Mouse (Mus musculus): ENCODE data around the gene Adamts17. TPM values are rescaled to one million over a fixed set of nuclear protein-coding genes. Genes with fewer than 3 reads are reported as not detected.
A peak's percentile ranks its signal among the peaks of the same experiment; 100 is the strongest.

The Adamts17 gene
- total and polyA plus RNA-seq, 3 experiments, result 0.47 to 1.5 (median 0.51) TPM

GRCm38 (mm10) chr7:66949006-66949405 is 109.5 kb downstream of the Adamts17 start:
- 97% methylated on average over 3 of the region's 3 CpGs for WGBS
- Histone ChIP-seq H3K4me1 (ENCODE audit: control insufficient read depth, insufficient read depth, low read length) (no peaks in the 10 kb centered on the region), H3K79me2 (replicated peaks; ENCODE audit: control insufficient read depth, insufficient read depth, low read length) (no peaks in the 10 kb centered on the region), H3K4me3 (no peak overlapping the region), H3K27me3 (ENCODE audit: control insufficient read depth, insufficient read depth, low read length) (no peaks in the 10 kb centered on the region), H3K9ac (ENCODE audit: low read depth, low read length) (no peak overlapping the region), H3K36me3 (ENCODE audit: control insufficient read depth, insufficient read depth, low read length) (no peaks in the 10 kb centered on the region), H3K27ac (no peak overlapping the region)
- DNase-seq, result no peak
- TF ChIP-seq POLR2A (IDR thresholded peaks at IDR 0.05; ENCODE audit: insufficient read depth, low read depth, low read length) (no peak), CTCF (IDR thresholded peaks at IDR 0.05) (no peak), EP300 (IDR thresholded peaks at IDR 0.05; ENCODE audit: insufficient read depth, low read depth, low read length) (no peak)
- intact Hi-C loops (cut with DNase I), result no loop called here

- DNase-seq, result no peak
- H3K4me3 ChIP-seq, result no peak overlapping the region
- TF ChIP-seq CTCF (IDR thresholded peaks at IDR 0.05), result no peak
- no peak for TF ChIP-seq POLR2A (IDR thresholded peaks at IDR 0.05; ENCODE audit: insufficient read depth, low read depth, low read length)
- H3K27me3 ChIP-seq (ENCODE audit: control insufficient read depth, insufficient read depth, low read length), result no peaks in the 10 kb centered on the region
- H3K27ac ChIP-seq, result no peak overlapping the region
- intact Hi-C loops (cut with DNase I), result no loop called here
- peaks cover 10% of the 10 kb centered on the region for H3K4me1 ChIP-seq (ENCODE audit: control insufficient read depth, insufficient read depth, low read length)
- WGBS, result 98% methylated on average over 3 of the region's 3 CpGs
- no peak overlapping the region for H3K9ac ChIP-seq (ENCODE audit: low read depth, low read length)
- no peaks in the 10 kb centered on the region for H3K79me2 ChIP-seq (replicated peaks; ENCODE audit: control insufficient read depth, insufficient read depth, low read length)
- no peaks in the 10 kb centered on the region for H3K36me3 ChIP-seq (ENCODE audit: control insufficient read depth, insufficient read depth, low read length)
Measured at GRCm38 (mm10) chr7:66952921-66953320, 113.4 kb downstream of the Adamts17 start.

- Histone ChIP-seq H3K4me3 (no peak overlapping the region), H3K79me2 (replicated peaks; ENCODE audit: control insufficient read depth, insufficient read depth, low read length) (no peaks in the 10 kb centered on the region), H3K9ac (ENCODE audit: low read depth, low read length) (no peak overlapping the region), H3K27ac (no peak overlapping the region), H3K36me3 (ENCODE audit: control insufficient read depth, insufficient read depth, low read length) (no peaks in the 10 kb centered on the region), H3K4me1 (ENCODE audit: control insufficient read depth, insufficient read depth, low read length) (peaks cover 10% of the 10 kb centered on the region), H3K27me3 (ENCODE audit: control insufficient read depth, insufficient read depth, low read length) (no peaks in the 10 kb centered on the region)
- intact Hi-C loops (cut with DNase I), result no loop called here
- WGBS, result 69% methylated on average over 8 of the region's 8 CpGs
- DNase-seq, result no peak
- TF ChIP-seq POLR2A (IDR thresholded peaks at IDR 0.05; ENCODE audit: insufficient read depth, low read depth, low read length) (no peak), CTCF (IDR thresholded peaks at IDR 0.05) (no peak), EP300 (IDR thresholded peaks at IDR 0.05; ENCODE audit: insufficient read depth, low read depth, low read length) (no peak)
Measured at GRCm38 (mm10) chr7:66954073-66954472, 114.5 kb downstream of the Adamts17 start.

GRCm38 (mm10) chr7:66954723-66955122 is 115.2 kb downstream of the Adamts17 start:
- intact Hi-C loops (cut with DNase I), result loop anchor here (5.0 kb wide), 1 partner anchor 88 kb away; no protein-coding TSS in a partner anchor

GRCm38 (mm10) chr7:66955455-66955919 is 116.0 kb downstream of the Adamts17 start:
- 23% methylated on average over 8 of the region's 8 CpGs for WGBS
- Histone ChIP-seq H3K36me3 (ENCODE audit: control insufficient read depth, insufficient read depth, low read length) (no peaks in the 10 kb centered on the region), H3K27me3 (ENCODE audit: control insufficient read depth, insufficient read depth, low read length) (no peaks in the 10 kb centered on the region), H3K4me3 (no peak overlapping the region), H3K27ac (peak overlapping the region; percentile 62), H3K79me2 (replicated peaks; ENCODE audit: control insufficient read depth, insufficient read depth, low read length) (no peaks in the 10 kb centered on the region), H3K9ac (ENCODE audit: low read depth, low read length) (no peak overlapping the region), H3K4me1 (ENCODE audit: control insufficient read depth, insufficient read depth, low read length) (peaks cover 11% of the 10 kb centered on the region)
- TF ChIP-seq POLR2A (IDR thresholded peaks at IDR 0.05; ENCODE audit: insufficient read depth, low read depth, low read length) (no peak), EP300 (IDR thresholded peaks at IDR 0.05; ENCODE audit: insufficient read depth, low read depth, low read length) (no peak), CTCF (IDR thresholded peaks at IDR 0.05) (peak; percentile 35)
- intact Hi-C loops (cut with DNase I), result loop anchor here (5.0 kb wide), 1 partner anchor 87 kb away; no protein-coding TSS in a partner anchor
- peak; percentile 50 to 67 for DNase-seq

More at GRCm38 (mm10) chr7:66954723-66955122, 115.2 kb downstream of the Adamts17 start:
- no peak for DNase-seq
- Histone ChIP-seq H3K4me3 (no peak overlapping the region), H3K9ac (ENCODE audit: low read depth, low read length) (no peak overlapping the region), H3K4me1 (ENCODE audit: control insufficient read depth, insufficient read depth, low read length) (peaks cover 10% of the 10 kb centered on the region), H3K36me3 (ENCODE audit: control insufficient read depth, insufficient read depth, low read length) (no peaks in the 10 kb centered on the region), H3K79me2 (replicated peaks; ENCODE audit: control insufficient read depth, insufficient read depth, low read length) (no peaks in the 10 kb centered on the region), H3K27ac (no peak overlapping the region), H3K27me3 (ENCODE audit: control insufficient read depth, insufficient read depth, low read length) (no peaks in the 10 kb centered on the region)
- 78% methylated on average over 5 of the region's 5 CpGs for WGBS
- TF ChIP-seq EP300 (IDR thresholded peaks at IDR 0.05; ENCODE audit: insufficient read depth, low read depth, low read length) (no peak), CTCF (IDR thresholded peaks at IDR 0.05) (no peak), POLR2A (IDR thresholded peaks at IDR 0.05; ENCODE audit: insufficient read depth, low read depth, low read length) (no peak)

GRCm38 (mm10) chr7:66955978-66956377 is 116.4 kb downstream of the Adamts17 start:
- 19% methylated on average over 2 of the region's 2 CpGs for WGBS
- Histone ChIP-seq H3K36me3 (ENCODE audit: control insufficient read depth, insufficient read depth, low read length) (no peaks in the 10 kb centered on the region), H3K79me2 (replicated peaks; ENCODE audit: control insufficient read depth, insufficient read depth, low read length) (no peaks in the 10 kb centered on the region), H3K4me3 (no peak overlapping the region), H3K27me3 (ENCODE audit: control insufficient read depth, insufficient read depth, low read length) (no peaks in the 10 kb centered on the region), H3K27ac (peak overlapping the region; percentile 62), H3K9ac (ENCODE audit: low read depth, low read length) (no peak overlapping the region), H3K4me1 (ENCODE audit: control insufficient read depth, insufficient read depth, low read length) (peaks cover 13% of the 10 kb centered on the region)
- TF ChIP-seq EP300 (IDR thresholded peaks at IDR 0.05; ENCODE audit: insufficient read depth, low read depth, low read length) (0 out of 2 replicates have a peak, but pooled peaks have one; percentile 37), CTCF (IDR thresholded peaks at IDR 0.05) (no peak)
- intact Hi-C loops (cut with DNase I), result loop anchor here (5.0 kb wide), 1 partner anchor 86 kb away; no protein-coding TSS in a partner anchor
- DNase-seq, result peak; percentile 59 to 60
